Mouse (Mus musculus) liver, postnatal 0 days (tissue): ENCODE measurements around the gene Gm43191.
"Not testable (repeated sequence)": the region's sequence is repeated elsewhere in the genome, so short reads cannot be mapped to it uniquely, and the experiment has no call there.

Experiments
- CTCF ChIP-seq: sonication (generic); IDR thresholded peaks from 2 replicates; pipeline ENCODE4 v1.5.1; 2016; ENCODE audit warnings: antibody characterized with exemption, low read depth
- EP300 ChIP-seq: IDR thresholded peaks from 2 replicates; pipeline ENCODE4 v1.6.1; 2016; ENCODE audit warnings: antibody characterized with exemption, low read depth, mild to moderate bottlenecking

GRCm38 (mm10) chr3:116654051-116654450, 27.0 kb downstream of the Gm43191 start:
- TF ChIP-seq CTCF, EP300: not testable (repeated sequence)
